Mouse (Mus musculus): Measurements from ENCODE around the gene Atrx. TPM values are rescaled to one million over a fixed set of nuclear protein-coding genes. Genes with fewer than 3 reads are reported as not detected.

The Atrx gene
- polyA plus RNA-seq, 1 experiment from 2014 or later: 37.4 TPM

GRCm38 (mm10) chrX:105767932-105768331, 161.3 kb downstream of the Atrx start:
- Histone ChIP-seq H3K27ac (replicated peaks) (no peak overlapping the region), H3K36me3 (replicated peaks) (no peaks in the 10 kb centered on the region), H3K27me3 (peaks cover 57% of the 10 kb centered on the region), H3K9ac (no peak overlapping the region), H3K4me2 (no peak overlapping the region), H3K4me1 (replicated peaks) (no peaks in the 10 kb centered on the region), H3K4me3 (replicated peaks) (no peak overlapping the region), H3K9me3 (replicated peaks) (no peaks in the 10 kb centered on the region)
- WGBS (ENCODE audit: insufficient replicate concordance): 58% methylated on average over 3 of the region's 3 CpGs
- ATAC-seq (ENCODE audit: insufficient read depth): no peak

GRCm38 (mm10) chrX:105767177-105767764, 161.9 kb downstream of the Atrx start:
- Histone ChIP-seq H3K27me3 (peaks cover 61% of the 10 kb centered on the region), H3K9me3 (replicated peaks) (no peaks in the 10 kb centered on the region), H3K9ac (no peak overlapping the region), H3K4me3 (replicated peaks) (no peak overlapping the region), H3K4me2 (no peak overlapping the region), H3K27ac (replicated peaks) (no peak overlapping the region), H3K4me1 (replicated peaks) (no peaks in the 10 kb centered on the region), H3K36me3 (replicated peaks) (no peaks in the 10 kb centered on the region)
- 42% methylated on average over 9 of the region's 9 CpGs for WGBS (ENCODE audit: insufficient replicate concordance)
- ATAC-seq (ENCODE audit: insufficient read depth): no peak

- Histone ChIP-seq H3K36me3 (replicated peaks) (no peaks in the 10 kb centered on the region), H3K4me2 (no peak overlapping the region), H3K4me1 (replicated peaks) (no peaks in the 10 kb centered on the region), H3K4me3 (replicated peaks) (no peak overlapping the region), H3K27me3 (peaks cover 70% of the 10 kb centered on the region), H3K27ac (replicated peaks) (no peak overlapping the region), H3K9me3 (replicated peaks) (no peaks in the 10 kb centered on the region), H3K9ac (no peak overlapping the region)
- WGBS (ENCODE audit: insufficient replicate concordance): 21% methylated on average over 6 of the region's 6 CpGs
- no peak for ATAC-seq (ENCODE audit: insufficient read depth)
These were observed 163.2 kb downstream of the Atrx start for GRCm38 (mm10) chrX:105766013-105766412.

- no peak for ATAC-seq (ENCODE audit: insufficient read depth)
- WGBS (ENCODE audit: insufficient replicate concordance): 18% methylated on average over 34 of the region's 36 CpGs
- H3K27me3 ChIP-seq: peaks cover 76% of the 10 kb centered on the region
These were observed 164.0 kb downstream of the Atrx start for GRCm38 (mm10) chrX:105765005-105765706.

GRCm38 (mm10) chrX:105764162-105765004, 164.8 kb downstream of the Atrx start, which contains the start of gene Fgf16:
Gene Fgf16, plus strand, starts transcription at chrX:105764279.
- ATAC-seq (ENCODE audit: insufficient read depth): no peak
- H3K9ac ChIP-seq: no peak within 1 kb of the TSS
- no peaks in the 10 kb centered on the region for H3K4me1 ChIP-seq (replicated peaks)
- H3K36me3 ChIP-seq (replicated peaks): no peaks in the 10 kb centered on the region
- no peaks in the 10 kb centered on the region for H3K9me3 ChIP-seq (replicated peaks)
- H3K27me3 ChIP-seq: peaks cover 76% of the 10 kb centered on the region
- H3K27ac ChIP-seq (replicated peaks): no peak within 1 kb of the TSS
- peak within 1 kb of the TSS; percentile 32 for H3K4me3 ChIP-seq (replicated peaks)
- H3K4me2 ChIP-seq: peak within 1 kb of the TSS; percentile 54
- 17% methylated on average over 78 of the region's 86 CpGs for WGBS (ENCODE audit: insufficient replicate concordance)

More at GRCm38 (mm10) chrX:105765005-105765706, 164.0 kb downstream of the Atrx start:
- no peaks in the 10 kb centered on the region for H3K36me3 ChIP-seq (replicated peaks)
- H3K27ac ChIP-seq (replicated peaks): no peak overlapping the region
- no peaks in the 10 kb centered on the region for H3K4me1 ChIP-seq (replicated peaks)
- peak overlapping the region; percentile 32; the same call in 1 of the 2 replicates for H3K4me3 ChIP-seq (replicated peaks)
- no peak overlapping the region for H3K9ac ChIP-seq
- H3K9me3 ChIP-seq (replicated peaks): no peaks in the 10 kb centered on the region
- H3K4me2 ChIP-seq: peak overlapping the region; percentile 54

GRCm38 (mm10) chrX:105763612-105764011, 165.6 kb downstream of the Atrx start:
- Histone ChIP-seq H3K36me3 (replicated peaks) (no peaks in the 10 kb centered on the region), H3K4me3 (replicated peaks) (no peak overlapping the region), H3K9me3 (replicated peaks) (no peaks in the 10 kb centered on the region), H3K9ac (no peak overlapping the region), H3K27ac (replicated peaks) (no peak overlapping the region), H3K4me1 (replicated peaks) (no peaks in the 10 kb centered on the region), H3K27me3 (peaks cover 76% of the 10 kb centered on the region), H3K4me2 (peak overlapping the region; percentile 54)
- no peak for ATAC-seq (ENCODE audit: insufficient read depth)
- WGBS (ENCODE audit: insufficient replicate concordance): 7% methylated on average over 20 of the region's 20 CpGs

DNA sequence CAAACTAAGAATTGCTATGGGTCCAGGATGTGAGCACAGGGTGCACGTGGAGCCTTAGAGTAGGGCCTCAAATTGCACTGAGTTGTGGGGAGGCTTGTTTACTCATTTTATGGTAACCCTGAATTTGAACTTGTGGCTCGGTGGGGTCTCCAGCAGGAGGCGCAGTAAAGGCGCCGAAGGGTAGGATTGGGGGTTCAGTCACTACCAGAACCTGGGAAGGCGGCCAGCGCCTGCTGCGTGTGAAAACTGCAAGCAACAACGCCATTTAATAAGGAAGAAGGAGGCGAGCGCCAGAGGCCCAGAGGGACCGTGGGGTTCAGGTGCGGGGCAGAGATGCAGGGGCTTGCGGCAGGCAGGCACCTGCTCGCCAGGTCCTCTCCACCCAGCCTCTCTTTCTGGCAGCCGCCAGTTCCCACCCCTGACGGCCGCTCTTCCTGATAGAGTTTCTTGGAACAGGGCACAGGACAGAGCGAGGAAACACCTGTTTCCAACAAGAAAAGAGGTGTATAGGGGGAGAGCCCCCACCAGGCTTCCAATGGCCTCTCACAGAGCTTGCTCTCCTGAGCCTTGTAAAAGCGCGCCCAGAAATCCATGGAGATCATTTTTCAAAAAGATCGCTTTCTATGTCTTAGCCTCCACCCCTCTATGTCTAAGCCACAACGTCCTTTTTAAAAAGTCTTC, 166.2 kb downstream of the Atrx start:
- no peak overlapping the region for H3K4me3 ChIP-seq (replicated peaks)
- peaks cover 71% of the 10 kb centered on the region for H3K27me3 ChIP-seq
- no peak overlapping the region for H3K27ac ChIP-seq (replicated peaks)
- WGBS (ENCODE audit: insufficient replicate concordance): 13% methylated on average over 23 of the region's 23 CpGs
- H3K9me3 ChIP-seq (replicated peaks): no peaks in the 10 kb centered on the region
- ATAC-seq (ENCODE audit: insufficient read depth): no peak
- no peaks in the 10 kb centered on the region for H3K4me1 ChIP-seq (replicated peaks)
- no peaks in the 10 kb centered on the region for H3K36me3 ChIP-seq (replicated peaks)
- H3K9ac ChIP-seq: no peak overlapping the region
- H3K4me2 ChIP-seq: peak overlapping the region; percentile 54; the same call in 1 of the 2 replicates

Other genes with a start within 250 kb of the Atrx start
- 0.09 TPM in 1 of 2 replicates, not detected in the other for gene Fgf16, start 165.1 kb downstream of the Atrx start, polyA plus RNA-seq (2015; fragmentation: Nextera tagmentation; extraction: Ambion mirVana)
- 29.1 and 30.3 TPM in 2 replicates for gene Magt1, start 82.5 kb upstream of the Atrx start, polyA plus RNA-seq (2015; fragmentation: Nextera tagmentation; extraction: Ambion mirVana)
- 205 and 265 TPM in 2 replicates for gene Cox7b, start 86.3 kb upstream of the Atrx start, polyA plus RNA-seq (2015; fragmentation: Nextera tagmentation; extraction: Ambion mirVana)
- gene Atp7a, start 97.9 kb upstream of the Atrx start, polyA plus RNA-seq (2015; fragmentation: Nextera tagmentation; extraction: Ambion mirVana): 9.4 and 11.5 TPM in 2 replicates
- gene Tlr13, start 213.8 kb upstream of the Atrx start, polyA plus RNA-seq (2015; fragmentation: Nextera tagmentation; extraction: Ambion mirVana): 1.4 TPM in 2 replicates